Mouse (Mus musculus) kidney, adult 11 months (tissue): ENCODE results near the gene Tnk1.

Experiments used
- DNase-seq: peaks from one replicate; pipeline ENCODE4 v3.0.0; 2022

Tnk1 gene

DNA sequence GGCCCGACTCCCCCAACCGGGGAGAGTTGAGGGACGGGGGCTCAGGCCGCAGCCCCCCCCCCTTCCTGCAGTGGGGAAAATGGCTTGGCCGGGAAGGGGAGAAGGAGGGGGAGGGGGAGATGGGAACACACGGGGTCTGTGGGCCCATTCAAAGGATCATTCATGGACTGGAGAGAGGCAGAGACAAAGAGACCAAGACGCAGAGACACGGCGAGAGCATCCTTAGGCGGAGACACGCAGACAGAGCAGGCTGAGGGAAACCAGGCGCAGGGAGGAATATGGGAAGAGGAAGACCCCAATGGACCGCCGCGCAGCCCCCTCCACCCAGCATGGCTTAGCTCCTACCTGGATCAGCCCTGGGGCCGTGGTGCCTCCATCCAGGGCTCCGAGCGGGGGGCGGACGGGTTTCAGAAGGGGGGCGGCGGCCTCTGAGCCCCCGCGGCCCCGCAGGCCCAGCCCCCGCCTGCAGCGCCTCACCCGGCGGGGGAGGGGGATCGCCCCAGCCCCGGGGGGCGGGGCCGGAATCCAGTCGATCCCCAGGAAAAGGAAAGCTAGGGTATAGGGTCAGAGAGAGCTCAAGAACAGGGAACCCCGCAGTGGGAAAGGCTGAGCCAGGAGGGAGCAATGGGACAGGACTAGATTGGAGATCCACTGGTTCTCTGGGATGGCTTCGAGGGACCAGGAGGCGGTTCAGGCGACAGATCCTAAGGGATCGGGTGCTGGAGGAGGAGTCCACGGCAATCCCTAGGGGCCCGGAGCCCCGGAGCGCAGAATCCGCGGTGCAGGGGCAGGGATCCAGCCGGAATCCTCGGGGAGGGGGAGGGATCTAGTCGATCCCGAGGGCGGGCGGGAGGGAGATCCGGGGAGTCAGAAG, 21.6 kb downstream of the Tnk1 start:
- DNase-seq: peak; percentile 37

DNA sequence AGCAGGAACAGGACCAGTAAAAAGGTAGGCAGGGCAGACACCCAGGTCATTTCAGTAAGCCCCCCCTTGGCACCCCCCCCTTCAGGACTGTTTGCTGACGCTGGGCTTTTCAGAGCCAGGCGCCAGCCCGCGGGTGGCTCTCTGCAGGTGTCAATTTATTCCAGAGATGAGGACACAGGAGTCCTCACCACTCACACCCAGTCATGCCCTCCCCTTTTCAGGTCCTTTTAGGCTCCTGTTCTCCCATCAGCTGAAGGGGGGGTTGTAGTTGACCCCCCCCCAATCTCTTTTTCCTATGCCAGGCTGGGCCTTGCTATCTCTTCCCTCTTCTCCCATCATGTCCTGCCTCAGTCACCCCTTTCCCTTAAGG, 22.6 kb downstream of the Tnk1 start:
- no peak for DNase-seq

DNA sequence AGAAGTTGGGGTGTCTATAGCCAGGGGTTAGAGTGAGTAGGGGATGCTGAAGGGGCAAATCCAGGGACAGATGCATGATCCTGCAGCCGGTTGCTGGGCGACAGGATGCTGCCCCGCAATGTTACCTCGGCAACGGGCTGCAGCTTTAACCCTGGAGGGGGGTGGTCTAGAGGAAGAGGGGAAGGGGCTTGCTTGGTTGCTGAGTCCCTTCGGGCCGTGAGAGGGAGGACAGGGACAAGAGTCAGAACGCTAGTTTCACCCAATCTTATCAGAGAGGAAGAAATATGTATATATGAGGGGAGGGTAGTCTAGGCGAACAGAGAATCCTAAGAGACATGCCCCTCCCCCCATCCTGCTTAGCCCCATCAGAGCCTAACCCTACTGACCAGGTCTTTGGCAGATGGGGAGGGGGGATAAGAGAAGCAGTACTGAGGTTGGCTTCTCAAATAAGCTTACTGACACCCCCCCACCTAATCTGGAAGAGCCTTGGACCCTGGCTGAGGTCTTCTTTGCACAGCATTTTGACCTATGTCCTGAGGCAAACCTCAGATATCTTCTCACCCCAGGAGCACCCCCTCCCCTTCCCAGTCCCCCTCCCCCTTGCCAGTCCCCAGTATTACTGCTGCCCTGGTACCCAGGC, 23.1 kb downstream of the Tnk1 start:
- DNase-seq: no peak

DNA sequence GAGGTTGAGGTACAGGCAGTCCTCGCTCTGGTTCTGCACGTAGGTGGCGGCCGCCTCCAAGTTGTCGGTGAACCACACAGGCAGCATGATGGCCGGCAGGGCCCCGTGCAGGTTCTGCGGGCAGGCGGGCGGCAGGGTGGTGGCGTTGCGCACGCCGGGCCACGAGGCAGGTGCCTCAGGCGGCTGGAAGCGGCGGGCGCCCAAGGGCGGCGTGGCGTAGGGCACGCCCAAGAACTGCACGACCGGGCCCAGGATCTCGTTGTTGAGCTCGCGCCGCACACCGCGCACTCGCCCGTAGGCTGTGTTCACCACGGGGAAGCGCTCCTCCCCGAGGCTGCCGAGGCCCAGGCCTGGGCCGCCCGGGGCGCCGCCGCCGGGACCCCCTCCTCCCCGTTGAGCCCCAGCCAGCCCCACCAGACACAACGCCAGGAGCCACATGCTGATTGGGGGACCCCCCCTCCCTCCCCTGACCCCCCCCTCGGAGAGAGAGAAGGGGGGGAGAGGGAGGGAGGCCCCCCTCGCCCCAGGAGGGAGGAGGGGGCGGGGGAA, 24.5 kb downstream of the Tnk1 start:
- DNase-seq: no peak

DNA sequence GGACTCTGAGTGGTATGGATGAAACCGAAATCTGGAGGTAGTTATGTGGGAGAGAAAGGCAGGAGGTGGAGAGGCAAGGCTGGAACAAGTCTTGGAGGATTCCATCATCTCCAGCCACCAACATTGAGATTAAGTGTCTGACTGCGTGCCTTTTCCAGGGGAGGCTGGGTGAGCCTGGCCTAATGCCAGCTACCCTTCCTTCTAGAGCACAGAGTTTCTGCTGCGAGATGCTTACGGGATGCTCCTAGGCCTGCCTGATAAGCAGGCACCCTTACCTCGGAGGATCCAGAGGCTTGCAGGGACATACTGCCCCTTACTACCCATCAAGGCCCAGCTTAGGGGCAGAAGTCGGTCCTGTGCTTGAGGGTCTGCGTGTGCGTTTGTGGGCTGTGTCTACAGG, 25.0 kb downstream of the Tnk1 start:
- DNase-seq: no peak

DNA sequence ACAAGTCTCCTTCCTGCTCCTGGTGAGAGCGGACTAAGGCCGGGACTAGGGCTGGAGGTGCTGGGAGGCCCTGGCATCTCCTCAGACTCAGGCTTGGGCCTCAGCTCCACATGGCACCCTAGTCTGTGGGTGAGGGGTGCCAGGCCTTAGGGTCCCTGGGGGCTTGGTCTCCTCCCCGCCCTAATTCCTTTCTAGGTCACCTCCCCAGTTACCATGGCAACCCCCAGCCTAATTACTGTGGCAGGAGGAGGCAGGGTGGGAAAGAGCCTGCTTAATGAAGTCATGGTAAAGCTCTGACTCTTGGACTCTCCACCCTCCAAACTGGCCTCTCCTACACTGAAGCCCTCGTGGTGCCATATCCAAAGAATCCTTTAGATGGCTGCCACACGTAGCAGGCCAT, 29.7 kb downstream of the Tnk1 start:
- DNase-seq: no peak

DNA sequence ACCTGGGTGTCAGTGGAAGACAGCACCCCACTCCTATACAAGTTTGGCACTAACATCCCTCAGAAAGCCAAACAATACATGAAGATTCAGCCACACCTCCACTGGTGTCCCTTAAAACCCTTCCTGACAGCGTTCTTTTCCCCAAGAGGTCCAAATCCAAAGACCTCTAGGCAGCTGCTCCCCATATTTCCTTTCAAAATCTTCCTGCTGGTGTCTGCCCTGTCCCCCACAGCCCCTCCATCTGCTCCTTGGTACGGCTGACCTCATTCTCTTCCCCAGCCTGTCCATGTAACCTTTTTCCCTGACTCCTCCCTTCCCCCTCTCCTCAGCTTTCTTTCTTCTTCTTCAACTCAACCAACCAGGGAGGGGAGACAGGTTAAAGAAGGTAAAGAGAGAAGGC, 35.1 kb downstream of the Tnk1 start:
- no peak for DNase-seq

DNA sequence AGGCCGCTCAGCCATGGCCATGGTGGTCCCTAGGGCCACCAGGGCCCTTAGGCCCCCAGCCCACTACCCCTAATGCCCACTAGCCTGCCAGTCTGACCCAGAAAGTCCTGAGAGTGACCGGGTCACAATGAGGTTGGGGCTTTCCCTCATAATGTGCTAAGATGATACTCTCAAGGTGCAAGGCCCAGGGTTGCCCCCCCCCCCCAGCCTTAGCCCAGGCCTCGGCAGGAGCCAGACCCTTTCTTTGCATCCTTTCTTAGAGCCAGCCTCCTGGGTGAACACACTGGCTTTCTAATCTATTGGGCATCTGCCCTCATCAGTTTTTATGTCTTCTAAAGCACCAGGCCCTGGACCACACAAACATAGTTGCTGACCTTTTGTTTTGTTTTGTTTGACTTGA, 36.5 kb downstream of the Tnk1 start, which contains the start of gene Spem1:
Gene Spem1, minus strand, starts transcription at position 101 of the 400 bp plus-strand sequence.
- no peak for DNase-seq

DNA sequence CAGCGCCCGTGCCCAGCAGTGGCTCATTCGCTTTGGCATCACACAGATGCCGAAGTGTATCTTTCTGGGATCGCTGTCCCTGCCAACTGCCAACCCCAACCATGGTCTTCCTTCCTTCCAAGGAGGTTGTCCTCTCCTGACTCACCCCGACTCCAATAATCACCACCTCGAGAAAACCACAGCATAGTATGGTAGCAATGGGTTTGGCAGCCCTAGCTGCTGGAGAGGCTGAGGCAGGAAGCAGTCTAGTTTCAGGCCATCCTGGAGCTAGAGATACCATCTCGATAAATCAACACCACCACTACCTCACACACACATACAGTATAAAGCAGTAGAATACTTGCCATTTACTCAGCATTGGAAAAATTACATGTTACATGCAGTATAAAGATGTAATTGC, 39.7 kb downstream of the Tnk1 start:
- DNase-seq: no peak

DNA sequence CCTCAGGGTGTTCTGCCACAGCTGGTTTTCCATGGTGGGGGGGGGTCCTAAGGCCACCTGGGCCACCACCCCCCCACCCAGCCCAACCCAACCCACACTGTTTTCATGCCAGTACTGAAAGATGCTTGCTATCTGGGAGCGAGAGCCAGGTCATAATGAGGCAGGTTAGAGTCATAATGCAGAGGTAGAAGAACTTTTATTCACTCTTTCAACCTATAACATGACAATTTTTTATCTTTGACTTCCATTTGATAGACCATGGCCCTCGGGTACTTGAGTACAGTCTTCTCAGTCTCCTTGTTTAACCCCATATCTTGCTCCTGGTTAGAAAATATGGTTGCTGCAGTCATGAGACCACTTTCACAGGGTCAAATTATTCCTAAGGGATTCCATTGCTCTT, 40.2 kb downstream of the Tnk1 start, which contains the start of gene Spem2:
Gene Spem2, minus strand, starts transcription at position 101 of the 400 bp plus-strand sequence.
- DNase-seq: no peak

DNA sequence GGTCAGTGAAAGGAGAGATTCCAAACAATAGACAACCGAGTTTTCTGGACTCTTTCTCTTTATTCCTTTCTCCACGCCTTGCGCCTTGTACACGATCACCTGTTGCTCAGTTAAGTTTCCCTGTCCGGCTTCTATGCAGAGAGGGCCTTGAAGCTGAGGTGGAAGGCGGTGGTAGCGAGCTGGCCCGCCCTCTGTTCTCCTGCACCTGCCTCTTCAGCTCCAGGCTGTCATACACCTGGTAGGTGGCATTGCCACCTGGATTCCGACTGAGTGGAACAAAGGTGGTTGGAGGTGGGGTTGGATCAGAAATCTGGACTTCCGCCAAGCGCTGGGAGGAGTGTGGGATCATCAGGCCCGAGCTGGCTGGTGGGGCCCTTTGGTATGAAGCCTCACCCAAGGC, 42.0 kb downstream of the Tnk1 start:
- DNase-seq: no peak

DNA sequence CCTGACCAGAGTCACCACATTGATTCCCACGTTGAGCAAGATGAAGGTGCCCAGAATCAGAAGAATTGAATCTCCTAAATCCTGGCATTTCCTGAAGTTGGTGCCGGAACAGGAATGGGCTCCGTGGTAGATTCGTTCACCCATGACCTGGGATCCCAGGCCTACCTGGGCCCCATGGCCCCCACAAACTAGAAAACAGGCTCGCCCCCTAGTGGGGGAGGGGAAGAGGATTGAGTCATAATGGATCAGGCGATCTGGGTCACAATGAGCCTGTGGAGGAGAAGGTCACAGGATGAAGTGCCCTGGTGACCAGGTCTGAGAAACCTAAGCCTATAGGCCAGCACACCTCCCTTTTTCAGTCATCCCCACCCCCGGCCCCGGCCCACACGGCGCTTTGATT, 43.4 kb downstream of the Tnk1 start, which contains the start of gene Gm39566:
Gene Gm39566, minus strand, starts transcription at position 144 of the 400 bp plus-strand sequence.
- DNase-seq: no peak

DNA sequence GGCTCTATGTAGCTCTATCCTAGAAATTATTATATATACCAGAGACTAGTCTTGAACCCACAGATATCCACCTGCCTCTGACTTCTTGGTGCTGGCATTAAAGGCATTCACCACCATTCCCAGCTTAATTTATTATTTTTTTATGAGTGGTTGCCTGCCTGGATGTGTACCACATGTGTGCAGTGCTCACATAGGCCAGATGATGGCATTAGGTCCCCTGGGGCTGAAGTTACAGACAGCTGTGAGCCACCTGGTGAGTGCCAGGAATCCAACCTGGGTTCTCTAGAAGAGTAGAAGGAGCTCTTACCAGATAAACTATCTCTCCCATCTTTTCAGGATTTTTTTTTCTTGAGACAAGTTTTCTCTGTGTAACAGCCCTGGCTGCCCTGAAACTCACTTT, 48.2 kb downstream of the Tnk1 start:
- no peak for DNase-seq

DNA sequence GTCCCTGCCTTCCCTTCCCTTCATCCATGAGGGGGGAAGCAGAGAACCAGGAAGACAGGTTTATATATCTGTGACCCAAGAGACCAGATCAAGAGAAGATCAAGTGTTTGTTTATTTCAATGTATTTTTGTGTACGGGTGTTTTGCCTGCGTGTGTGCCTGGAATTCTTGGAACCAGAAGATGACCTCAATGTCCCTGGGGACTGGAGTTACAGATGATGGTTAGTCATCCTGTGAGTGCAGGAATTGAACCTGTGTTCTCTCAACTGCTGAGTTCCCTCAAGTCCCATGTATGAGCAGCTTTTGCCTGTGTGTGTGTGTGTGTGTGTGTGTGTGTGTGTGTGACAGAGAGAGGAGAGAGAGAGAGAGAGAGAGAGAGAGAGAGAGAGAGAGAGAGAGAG, 50.9 kb downstream of the Tnk1 start:
- no peak for DNase-seq

DNA sequence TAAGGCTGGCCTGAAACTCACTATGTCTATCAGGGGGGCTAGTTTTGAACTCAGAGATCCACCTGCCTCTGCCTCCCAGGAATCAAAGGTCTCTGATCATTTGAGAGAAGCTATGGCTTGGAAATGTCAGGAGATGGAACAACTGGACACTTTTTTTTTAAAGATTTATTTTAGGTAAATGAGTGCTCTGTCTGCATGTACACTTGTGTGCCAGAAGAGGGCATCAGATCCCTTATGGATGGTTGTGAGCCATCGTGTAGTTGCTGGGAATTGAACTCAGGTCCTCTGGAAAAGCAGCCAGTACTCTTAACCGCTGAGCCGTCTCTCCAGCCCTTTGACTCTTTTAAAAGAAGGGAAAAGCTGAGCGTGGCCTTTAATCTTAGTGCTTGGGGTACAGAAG, 52.2 kb downstream of the Tnk1 start:
- no peak for DNase-seq

DNA sequence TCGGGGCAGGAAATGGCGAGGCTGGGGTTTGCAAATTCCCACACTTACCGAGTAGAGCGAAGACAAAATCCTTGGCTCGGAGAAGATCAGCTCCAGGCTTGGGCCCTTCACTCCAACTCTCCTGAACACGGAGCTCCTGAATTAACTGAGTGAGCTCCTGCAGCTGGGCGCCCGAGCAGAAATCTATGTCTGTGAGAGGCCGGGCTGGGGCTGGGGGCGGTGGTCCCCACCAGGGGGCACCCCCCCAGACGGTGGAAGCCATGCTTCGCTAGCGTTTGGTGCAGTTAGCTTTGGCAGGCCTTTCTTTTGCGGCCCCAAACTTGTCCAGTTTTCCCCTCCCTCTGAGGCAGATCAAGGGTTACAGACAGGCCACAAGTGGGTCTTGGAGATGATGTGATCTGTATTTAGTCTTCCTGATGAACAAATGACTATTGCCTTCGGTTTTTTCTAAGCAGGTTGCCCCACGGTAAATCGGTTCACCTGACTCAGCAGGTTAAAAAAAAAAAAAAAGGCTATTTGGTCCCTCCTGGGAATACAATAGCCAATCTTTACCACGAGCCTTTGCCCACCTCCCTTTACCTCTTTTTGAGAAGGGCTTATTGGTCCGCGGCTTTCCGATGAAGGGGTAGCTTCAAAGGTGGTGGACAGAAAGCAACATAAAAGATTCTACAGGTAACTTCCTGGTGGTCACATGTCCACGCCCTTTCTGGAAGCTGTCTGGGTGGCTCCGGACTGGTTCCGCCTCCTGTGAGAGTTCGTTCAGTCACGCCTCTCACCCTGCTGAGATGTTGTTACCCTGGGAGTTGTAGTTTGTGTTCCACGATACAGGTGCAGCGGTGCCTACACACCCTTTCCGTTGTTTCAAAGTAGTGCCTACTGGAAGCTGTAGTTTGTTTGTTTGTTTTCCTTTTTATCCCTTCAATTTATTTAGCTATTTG, 53.3 kb downstream of the Tnk1 start, which contains the start of gene Tmem102:
Gene Tmem102, minus strand, starts transcription at position 653 of the 938 bp plus-strand sequence.
- peak; percentile 91 for DNase-seq

DNA sequence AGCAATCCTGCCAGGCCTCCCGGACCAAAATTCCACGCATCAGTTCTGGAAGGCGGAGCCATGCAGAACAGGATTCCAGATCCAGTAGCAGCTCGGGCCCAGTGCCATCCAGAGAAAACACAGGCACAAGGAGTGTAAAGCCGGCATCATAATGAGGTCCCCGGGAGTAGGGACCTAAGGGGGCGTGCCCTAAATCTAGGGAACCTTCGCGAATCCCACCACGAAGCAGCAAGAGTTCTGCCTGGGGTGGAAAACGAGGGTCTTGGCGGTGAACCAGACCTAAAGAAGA, 53.9 kb downstream of the Tnk1 start:
- DNase-seq: peak; percentile 54

DNA sequence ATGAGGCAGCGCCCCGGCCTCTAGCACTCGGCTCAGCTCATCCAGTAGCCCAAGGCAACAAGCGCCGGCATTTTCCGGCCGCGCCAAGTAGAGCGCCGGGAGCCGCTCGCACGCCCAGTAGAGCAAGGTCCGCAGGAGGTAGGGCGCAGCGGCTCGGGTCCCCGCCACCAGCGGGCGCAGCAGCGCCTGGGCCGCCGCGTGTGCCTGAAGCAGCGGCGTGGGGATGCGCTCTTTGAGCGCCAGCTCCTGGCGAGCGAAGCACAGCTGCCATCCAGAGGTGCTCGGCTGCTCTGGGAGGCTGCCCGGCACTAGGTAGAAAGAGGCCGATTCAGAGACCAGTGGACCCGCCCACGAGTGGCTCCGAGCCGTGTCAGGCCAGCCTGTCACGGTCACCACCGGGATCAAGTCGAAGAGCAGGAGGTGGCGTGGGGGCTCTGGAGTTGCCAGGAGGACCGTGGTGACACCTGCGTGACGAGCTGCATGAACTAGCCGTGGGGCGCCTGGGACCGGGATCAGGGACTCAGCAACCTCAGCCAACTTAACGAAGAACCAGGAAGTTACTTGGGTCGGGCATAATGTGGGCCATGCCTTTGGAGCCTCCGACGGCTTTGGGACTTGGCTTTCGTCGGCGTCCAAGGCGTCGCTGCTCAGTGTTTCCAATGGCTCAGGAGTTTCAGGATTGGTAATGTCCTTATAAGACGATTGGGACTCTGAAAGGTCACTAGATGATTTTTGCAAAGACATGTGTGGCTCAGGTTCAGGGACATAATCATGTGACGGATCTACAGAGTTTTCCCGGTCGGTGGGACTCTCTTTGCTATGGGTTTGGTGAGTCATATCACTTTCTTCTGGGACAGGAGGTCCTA, 54.5 kb downstream of the Tnk1 start:
- peak; percentile 79 for DNase-seq

DNA sequence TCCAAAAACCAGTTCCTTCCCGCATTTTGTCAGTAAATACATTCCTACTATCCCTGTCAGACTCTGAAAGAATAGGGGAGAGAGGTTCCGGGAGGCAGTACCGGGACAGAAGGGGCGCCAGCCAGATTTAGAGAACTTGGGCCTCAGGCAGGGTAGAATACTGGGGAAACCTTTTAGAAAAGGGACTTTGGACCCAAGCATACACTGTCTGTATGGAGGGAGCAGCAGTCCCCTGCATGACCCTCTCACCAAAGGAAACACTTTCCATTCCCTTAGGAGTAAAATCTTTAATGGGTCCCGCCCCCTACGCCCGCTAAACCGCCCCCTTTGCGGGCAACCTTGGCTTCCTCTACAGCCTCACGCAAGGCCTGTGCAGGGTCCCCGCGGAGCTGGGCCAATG, 55.2 kb downstream of the Tnk1 start:
- DNase-seq: no peak

DNA sequence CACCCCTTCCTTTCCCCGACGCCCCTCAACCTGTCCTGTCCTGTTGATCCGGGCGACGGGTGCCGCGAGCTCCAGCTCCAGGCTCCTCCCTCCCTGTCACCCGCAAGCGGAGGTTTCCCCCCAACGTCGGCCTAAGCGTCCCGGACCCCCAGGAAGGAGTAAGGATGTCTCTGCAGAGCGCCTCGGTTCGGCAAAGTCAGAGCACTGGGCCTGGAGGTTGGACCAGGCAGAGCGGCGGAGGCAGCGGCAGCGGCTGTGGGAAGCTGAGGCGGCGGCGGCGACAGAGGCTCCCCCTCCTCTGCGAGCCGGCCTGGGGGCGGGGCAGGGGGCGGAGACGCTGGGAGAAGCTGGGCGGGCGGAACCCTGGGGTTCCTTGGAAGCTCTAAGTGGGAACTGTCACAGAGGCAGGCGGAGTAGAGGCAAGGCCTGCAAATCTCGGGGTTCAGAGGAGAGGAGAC, 55.9 kb downstream of the Tnk1 start:
- DNase-seq: peak; percentile 72

DNA sequence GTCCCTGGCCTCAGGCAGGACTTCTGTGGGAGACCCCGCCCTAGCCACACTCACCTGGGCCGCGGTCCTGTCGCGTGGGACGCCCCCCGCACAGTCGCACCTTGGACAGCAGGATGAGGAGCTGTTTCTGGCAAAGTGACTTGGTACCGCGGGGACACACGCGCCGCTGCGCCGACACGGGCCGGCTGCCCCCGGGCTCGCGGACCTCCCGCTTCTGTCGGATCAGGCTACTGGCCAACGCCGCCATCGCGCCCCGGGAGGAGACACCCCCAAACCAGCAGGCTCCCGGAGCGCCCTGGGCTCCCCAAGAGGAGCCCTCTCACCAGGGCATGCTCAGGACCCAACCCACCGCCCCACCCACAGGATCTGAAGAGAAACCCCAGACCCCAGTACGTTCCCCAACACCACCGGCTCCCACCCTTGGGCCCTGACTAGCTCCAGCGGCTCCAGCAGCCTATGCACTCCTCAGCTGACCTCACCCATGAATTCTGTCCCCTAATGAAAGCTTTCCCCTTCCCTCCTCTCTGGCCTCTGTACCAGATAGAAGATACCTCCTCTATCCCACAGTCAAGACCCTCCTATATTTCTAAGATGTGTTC, 57.1 kb downstream of the Tnk1 start, which contains the start of gene Fgf11:
Gene Fgf11, minus strand, starts transcription at position 479 of the 599 bp plus-strand sequence.
- no peak for DNase-seq
